Mouse (Mus musculus): ENCODE measurements around the gene Cenpx.

Gene Cenpx

DNA sequence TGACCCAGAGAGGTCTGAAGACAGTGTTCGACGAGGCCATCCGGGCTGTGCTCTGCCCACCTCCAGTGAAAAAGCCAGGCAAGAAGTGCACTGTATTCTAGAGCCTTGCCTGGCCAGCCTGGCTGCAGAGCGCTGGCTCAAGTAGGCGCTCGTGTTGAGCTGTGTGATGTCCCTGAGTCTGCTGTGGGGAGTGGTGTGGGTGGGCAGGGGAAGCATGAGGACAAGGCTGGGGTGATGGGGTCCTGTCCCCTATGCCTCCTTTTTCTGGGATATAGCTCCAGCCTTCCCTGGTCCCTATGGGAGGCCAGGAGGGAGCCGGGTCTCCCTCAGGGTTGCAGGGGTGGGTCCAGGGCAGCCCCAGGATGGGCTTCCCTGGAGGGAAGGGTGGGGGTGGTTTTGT is 10.0 kb upstream of the Cenpx start:
- no peak for DNase-seq (ENCODE audit: low spot score)

DNA sequence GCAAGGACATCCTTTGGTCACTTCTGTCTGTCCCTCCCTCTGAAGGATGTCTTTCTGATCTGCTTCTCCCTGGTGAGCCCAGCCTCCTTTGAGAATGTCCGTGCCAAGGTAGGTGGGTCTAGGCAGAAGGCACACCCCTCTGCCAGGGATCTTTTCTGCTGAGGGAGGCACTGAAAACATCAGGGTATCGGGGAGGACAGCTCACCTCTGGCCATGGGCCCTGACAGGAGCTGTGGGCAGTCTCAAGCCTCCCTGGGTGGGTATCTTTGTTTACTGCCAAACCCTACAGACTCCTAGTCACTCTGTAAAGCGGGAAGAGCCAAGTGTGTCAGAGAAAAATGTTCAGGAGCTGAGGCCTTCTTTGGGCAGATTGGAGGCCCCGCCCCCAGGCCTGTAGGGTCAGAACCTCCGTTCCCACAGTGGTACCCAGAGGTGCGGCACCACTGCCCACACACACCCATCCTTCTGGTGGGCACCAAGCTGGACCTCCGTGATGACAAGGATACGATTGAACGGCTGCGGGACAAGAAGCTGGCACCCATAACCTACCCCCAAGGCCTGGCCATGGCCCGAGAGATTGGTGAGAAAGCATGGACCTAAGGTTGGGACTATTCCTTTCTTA is 9.3 kb upstream of the Cenpx start:
- DNase-seq (ENCODE audit: low spot score): no peak

DNA sequence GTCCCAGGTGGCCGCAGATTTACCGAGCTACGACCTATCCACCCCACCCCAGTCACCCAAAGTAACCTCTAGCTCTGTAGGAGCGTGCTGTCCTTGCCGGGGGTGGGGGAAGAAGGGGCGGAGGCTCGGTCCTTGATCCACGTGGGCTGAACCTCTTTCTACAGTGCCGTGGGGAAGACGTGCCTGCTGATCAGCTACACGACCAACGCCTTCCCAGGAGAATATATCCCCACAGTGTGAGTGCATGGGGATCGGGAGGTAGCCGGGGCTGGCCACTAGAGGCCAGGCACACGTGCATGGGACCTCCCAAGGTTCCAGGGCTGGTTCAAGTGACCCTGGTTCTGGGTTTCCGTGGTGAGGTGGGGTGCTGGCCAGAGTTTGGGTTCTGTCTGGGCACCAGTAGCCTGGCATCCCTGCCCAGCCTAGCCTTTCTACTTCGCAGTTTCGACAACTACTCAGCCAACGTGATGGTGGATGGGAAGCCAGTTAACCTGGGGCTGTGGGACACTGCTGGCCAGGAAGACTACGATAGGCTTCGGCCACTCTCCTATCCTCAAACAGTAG is 8.6 kb upstream of the Cenpx start:
- DNase-seq (ENCODE audit: low spot score): no peak

DNA sequence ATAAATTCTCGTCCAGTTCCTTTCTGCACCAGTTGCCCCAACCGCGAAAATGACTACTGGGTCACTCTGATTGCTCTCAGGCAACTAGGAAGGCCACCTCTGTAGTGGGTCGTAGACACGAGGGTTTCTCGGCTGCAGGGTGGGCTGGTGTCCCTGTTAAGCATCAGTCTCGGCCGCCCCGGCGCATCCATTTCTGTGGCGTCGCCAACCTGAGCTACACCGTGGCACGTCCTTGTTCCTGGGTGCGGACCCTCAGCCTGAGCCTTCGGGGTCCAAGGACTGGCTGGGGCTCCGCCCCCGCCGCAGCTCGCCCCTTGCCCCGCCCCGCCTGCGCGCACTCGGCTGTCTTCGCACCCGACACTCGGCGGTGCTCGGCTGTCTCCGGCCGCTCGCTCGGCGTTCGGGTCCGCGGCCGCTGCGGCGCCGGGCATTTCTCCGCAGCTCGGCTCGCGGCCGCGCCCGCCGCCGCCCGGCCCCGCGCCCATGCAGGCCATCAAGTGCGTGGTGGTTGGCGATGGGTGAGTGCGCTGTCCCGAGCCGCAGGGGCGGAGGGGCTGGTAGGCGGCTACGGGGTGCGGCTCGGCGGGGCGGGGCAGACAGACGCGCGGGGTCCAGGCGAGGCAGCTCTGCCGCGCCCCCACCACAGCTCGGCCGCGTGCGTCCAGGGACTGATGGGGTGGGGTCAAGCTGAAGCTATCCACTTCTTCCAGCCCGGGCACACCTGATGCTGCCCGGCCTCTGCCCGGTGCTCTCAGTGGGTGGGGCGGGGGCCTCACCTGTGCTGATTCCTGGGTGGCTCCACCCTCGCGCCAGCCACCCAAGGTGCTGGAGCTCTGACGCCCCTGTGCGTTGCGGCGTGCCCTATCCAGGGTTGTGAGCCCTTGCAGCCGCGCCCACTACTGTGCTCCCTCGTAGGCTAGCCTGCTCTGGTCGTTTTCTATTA is 7.9 kb upstream of the Cenpx start, which contains the start of gene Rac3:
TSS of gene Rac3 (plus strand) at position 347 of the 943 bp plus-strand sequence.
- no peak for DNase-seq (ENCODE audit: low spot score)

DNA sequence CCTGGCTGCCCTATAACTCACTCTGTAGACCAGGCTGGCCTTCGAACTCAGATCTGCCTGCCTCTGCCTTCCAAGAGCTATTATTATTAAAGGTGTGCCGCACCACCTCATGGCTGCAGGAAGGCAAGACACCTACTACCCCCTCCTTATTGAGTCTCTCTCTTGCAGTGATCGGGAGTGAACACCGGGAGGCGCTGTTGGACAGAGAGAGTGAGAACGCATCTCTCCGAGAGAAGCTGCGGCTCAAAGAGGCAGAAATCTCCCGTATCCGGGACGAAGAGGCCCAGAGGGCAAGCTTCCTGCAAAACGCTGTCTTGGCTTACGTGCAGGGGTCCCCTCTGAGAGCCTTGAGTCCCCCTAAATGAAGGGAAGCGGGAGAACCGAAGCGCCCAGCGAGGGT is 6.9 kb upstream of the Cenpx start:
- peak; percentile 77 for DNase-seq (ENCODE audit: low spot score)

DNA sequence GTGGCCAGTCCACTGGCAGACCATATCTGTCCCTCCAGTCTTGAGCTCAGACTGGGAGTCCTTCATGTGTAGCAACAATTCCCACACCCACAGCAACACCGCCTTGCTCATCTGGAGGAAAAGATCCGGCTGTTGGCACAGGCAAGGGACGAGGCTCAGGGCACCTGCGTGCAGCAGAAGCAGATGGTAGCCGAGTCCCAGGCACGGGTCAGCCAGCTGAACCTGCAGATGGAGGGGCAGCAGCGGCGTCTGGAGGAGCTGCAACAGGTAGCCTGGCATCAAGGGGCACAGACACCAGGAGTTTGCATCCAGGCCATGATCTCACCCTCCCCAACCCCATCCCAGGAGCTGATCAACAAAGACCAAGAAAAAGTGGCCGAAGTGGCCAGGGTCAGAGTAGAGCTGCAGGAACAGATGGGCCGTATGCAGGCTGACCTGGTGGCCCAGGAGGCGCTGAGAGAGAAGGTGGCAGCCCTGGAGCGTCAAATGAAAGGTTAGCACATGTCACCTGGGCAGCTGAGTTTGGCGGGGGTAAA is 6.4 kb upstream of the Cenpx start:
- DNase-seq (ENCODE audit: low spot score): no peak

DNA sequence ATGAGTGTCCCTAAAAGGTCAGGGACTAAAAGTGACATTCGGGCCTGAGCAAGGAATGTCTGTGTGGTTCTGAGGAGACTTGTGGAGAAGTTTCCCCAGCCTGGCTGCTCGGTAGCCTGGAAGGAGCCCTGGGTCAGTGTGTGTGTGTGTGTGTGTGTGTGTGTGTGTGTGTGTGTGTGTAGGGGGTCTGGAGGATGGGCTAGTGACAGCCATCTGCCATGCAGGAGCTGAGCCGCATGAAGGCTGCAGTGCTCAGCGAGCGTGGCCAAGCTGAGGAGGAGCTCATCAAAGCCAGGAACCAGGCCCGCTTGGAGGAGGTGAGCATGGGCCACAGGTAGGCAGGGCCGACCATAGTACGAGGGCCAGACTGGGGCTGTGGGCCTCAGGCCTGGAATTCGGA is 5.7 kb upstream of the Cenpx start:
- no peak for DNase-seq (ENCODE audit: low spot score)

DNA sequence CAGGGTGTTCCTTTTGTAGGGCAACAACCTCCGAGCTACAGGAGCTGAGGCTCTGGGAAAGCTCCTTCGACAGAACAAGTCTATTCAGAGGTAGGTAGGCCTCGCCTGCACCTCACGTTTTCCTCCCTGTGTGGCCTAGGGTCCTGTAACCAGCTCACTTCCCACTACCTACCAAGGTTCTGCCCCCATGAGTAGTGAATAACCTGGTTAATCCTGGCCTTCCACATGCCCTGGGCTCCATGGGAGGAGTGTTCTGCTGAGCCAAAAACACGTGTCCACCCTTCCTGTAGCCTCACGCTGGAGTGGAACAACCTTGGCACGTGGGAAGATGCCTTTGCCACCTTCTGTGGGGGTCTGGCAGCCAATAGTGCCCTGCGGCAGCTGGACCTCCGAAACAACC is 1.6 kb upstream of the Cenpx start:
- DNase-seq (ENCODE audit: low spot score): no peak

DNA sequence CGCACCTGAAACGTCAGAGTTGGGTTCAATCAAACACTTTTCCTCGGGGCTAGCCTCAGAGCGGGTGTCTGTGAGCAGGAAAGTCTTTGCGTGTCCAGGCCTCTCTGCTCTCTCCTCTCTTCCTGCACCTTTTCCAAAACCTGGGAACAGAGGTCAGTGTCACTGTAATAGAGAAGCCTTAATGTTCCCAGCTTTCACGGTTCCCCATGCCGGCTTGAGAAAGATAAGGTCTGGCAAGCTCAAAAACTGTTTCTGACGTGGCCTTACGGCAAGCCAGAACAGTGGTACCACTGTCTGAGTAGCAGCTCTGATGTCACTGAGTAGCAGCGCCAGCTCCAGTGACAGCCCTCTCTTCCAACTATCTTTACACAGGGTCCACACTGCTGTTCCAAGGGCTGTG is 1.0 kb upstream of the Cenpx start:
- no peak for DNase-seq (ENCODE audit: low spot score)

DNA sequence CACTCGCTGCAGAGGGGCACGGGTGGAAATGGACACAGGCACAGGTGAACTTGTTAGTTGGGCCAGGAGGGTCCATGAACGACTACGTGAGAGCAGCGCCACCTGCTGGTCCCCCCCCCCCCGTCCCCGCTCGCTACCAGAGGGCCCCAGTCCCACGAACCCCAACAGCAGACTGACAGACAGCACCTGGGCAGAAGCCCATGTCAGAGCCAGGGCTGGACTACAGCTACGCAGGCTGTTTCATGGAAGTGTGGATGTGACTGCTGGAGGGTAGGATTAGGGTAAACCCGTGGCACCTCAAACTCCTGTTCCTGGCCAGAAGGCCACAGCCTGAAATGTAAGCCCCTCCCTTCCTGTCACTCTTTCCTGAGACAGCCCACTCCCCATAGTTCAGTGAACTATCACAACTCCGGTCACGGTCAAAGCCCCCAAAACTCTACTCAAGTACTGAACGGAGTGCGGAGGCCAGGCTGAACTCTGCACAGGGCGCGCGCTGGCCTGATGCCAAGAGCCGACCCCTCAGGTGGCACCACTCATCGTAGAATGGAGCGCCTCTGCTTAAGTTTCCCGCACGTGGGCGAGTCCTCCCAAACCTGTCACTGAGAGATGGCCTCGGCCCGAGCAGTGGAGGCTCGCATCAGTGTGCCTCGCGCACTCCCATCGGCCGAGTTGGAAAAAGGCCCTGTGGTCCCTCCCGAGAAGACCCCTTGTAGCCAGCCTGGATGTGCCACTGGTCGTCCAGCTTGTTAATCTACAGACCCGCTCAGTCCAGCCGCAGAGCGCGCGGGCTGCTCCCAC is 568 bp downstream of the Cenpx start:
- DNase-seq (ENCODE audit: low spot score): no peak

DNA sequence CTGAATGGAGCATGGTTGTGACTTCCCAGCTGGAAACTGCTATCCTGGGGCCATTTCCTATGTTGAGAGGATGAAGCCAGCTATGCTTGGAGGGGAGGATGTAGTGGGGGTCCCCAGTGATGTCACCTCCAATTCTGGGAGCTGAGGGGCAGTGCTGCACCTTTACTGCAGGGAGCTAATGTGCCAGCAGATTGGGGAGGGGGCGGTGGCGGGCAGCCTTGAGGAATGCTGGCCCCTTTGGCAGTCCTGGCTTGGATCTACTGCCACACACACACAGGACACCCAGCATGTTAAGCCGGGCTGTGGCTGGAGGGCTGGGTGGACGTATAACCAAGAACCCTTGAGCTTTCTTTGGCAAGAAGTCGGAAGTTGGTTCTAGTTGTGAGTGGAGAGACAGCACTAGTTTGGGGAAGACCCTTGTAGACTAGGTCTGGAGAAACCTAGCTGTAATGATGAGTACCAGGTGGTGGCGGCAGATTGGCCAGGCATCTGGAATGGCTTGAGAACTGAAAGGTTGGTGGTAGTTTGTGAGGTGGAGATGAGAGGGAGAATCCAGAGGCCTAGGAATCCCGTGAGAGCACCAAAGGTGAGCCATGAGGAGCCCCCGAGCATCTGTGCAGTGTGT is 1.4 kb downstream of the Cenpx start:
- no peak for DNase-seq (ENCODE audit: low spot score)

DNA sequence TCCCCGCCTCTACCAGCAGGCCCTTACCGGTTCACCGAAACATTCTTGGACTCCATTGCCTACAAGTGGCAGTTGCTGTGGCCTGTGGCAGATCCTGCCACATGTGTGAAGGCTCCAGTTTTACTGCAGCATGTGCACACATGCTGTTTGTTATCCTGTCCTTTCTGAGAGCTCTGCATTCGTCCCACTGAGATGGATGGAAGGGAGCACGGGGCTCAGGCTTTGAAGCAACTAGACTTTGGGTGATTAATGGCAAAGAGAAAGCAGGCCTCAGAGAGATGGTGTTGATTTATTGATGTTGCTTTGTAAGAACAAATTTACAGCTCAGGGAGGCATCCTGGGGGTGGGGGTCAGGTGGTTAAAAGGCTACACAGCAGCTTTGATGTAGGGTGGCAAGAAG is 2.9 kb downstream of the Cenpx start:
- DNase-seq (ENCODE audit: low spot score): no peak

DNA sequence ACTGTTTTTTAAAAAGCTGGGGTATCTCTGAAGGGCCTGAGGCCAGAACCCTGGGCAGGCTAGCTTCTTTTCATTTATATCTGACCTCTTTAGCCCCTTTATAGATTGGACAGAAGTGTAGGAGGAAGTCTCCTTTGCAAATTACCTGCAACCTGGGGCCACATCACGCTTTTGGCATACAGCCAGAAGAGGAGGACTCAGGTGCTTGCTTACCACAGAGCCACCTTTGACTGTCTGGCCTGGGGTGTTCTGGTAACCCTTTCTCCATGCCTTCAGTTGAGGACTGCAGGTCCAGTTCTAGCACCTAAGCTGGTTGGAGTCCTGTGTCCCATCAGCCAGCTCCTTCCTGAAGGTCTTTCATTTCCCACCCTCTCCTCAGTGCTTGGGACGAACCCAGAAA is 4.0 kb downstream of the Cenpx start:
- DNase-seq (ENCODE audit: low spot score): no peak

DNA sequence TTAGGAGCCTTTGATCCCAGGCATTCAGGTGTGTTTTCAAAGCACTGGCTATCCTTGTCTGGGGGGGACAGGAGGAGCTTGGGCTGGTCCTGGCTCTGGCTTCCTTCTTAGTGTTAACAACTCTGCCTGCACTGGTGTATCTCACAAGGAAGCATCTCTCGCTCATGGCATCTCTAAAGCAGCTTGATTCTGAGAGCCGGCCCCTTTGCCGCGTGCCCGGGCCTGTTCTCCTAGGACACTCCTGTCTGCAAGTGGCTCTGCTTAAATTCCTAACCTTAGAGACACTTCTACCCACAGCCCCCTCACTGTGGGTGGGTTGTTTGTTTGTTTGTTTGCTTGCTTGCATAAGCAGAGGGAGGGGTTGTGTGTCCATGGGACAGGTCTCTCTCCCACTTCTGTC is 5.6 kb downstream of the Cenpx start:
- DNase-seq (ENCODE audit: low spot score): no peak

DNA sequence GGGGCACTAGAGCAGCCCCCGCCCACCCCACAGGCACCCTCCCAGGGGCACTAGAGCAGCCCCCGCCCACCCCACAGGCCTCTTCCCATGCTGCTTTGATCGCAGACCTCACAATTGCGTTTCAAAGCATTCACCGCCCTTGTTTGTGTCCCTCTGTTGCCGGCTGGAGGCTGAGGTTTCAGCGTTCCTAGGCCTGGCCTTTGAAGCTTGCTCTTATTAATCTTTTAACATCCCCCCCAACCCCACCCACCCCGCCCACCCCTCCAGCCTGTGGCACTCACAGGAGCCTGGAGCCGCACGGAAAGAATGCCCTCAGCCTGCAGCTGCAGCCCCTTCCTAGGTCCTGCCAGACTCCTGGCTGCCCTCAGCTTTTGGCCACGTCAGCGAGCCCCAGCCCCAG is 6.3 kb downstream of the Cenpx start:
- DNase-seq (ENCODE audit: low spot score): no peak

DNA sequence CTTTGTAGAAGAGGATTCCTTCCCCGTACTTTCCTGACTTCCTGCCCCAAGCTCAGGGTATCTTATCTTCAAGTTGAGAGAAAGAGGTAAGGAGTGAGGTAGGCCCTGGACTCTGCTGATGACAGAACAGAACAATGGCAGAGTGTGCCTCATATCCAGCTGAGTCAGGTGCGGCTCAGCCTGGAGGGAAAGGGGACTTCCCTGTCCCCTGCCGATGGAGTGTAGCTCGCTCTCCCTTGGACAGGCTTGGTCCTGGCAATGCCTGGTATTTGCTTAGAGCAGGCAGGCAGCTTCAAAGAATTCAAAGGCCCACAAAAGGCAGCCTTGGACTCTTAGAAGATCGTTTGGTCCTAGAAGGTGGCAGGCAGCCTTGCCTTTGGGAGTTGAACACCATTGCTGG is 7.4 kb downstream of the Cenpx start:
- no peak for DNase-seq (ENCODE audit: low spot score)

DNA sequence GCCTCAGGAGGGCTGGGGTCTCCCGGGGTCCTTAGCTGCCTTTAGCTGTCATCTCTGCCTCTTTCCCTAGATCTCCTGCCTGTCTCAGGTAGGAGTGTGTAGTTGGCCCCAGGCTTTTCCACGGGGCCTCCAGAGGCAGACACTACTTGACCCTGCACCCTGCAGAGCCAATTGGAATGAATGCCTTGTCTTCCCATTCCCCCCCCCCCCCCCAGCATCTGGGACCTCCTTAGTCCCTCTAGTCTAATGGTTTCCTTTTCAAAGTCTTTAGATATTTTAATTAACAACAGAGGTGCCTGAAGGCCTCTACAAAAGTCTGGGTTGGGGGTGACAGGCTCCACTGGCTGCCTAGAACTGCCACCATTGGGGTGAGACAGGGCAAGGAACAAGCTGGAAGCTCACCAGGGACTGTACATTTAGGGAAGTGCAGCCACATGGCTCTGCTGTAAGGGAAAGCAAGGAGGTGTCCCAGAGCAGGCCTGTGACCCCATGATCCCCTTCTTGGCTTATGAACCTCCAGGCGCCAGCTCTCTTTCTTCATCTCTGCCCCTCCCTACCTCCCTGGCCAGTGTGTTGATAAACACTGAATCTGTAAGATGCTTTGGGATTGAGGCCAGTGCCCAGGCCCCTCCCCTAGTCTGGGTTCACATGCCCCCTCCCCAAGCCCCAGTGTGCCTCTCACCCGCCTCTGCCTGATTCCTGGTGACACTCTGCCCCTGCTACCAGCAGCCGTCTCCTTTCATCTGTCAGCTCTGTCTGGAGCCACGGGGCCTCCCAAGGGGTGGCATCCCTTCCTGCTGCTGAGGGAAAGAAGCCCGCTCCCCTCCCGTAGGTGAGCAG is 8.8 kb downstream of the Cenpx start:
- DNase-seq (ENCODE audit: low spot score): no peak

DNA sequence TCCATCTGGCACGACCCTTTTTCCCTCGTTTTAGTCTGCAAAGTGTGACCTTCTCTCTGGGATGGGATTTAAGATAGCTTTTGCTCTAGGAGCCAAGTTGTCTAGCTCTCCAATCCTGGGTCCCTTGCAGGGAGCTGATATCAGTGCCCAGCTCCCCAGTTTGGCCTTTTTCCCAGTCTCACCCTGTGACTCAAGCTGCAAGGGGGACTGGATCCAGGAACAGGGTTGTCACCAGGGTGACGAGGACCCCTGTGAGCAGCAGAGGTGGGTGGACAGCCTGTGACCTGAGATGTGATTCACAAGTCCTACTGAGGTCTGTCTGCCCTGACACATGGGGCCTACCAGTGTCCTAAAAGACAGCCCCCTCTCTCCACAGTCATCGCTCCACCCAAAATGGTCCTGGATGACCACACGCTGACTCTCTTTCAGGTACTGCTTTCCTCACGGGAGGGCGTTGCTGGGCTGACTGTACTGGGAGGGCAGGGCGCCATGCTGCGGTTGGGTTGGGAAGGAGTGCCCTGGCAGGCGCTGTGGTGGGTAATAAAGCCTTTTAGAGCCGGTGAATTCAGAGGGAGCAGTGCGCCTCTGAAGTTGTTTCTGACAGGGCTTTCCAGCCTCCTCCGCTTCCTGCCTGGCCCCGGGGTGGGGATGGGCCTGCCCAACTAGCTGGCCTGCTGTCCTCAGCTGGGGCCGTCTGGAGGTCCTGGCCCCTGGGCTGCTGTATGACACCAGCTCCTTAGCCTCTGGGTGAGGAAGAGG is 9.7 kb downstream of the Cenpx start:
- DNase-seq (ENCODE audit: low spot score): no peak

DNA sequence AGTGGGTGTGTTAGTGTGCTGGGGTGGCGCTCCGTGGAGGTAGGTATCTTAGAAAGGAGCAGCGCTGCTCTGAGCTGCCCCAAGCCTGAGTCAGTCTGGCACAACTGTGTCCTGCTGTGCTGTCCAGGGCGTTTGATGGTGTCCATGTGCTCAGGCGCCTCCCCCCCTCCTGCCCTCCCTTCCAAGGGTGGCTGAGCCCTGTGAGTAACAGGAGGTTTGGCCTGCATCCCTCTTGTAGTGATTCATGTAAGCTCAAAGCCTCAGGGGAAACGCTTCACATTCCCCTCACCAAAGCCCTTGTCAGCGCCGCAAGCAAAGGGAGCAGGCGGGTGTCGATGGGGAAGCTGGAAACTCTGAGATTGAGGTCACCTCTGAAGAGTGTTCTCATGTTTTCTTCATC is 15.8 kb downstream of the Cenpx start:
- DNase-seq (ENCODE audit: low spot score): no peak

DNA sequence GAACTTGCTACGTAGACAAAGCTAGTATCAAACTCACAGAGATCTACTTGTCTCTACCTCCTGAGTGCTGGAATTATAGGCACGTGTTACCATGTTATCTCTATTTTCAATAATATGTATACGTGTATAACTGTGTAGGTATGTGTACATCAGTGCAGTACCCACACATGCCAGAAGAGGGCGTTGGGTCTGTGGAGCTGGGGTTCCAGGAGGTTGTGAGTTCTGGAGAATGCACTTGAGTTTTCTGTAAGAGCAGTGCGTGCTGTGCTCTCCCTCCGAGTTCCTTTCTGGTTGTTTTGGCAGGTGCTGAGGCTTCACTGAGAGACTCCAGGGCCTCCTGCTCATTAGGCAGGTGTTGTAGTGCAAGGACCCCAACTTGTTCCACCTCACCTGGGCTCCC is 17.0 kb downstream of the Cenpx start:
- no peak for DNase-seq (ENCODE audit: low spot score)
